Mouse (Mus musculus) gastrocnemius, adult 2 months (tissue): ENCODE measurements around the gene 2310022A10Rik. TPM values are rescaled to one million over a fixed set of nuclear protein-coding genes. Genes with fewer than 3 reads are reported as not detected.

Experiments
- DNase-seq: peaks from one replicate; pipeline ENCODE4 v3.0.0; 2022
- H3K27ac ChIP-seq: fragments of 200-600 bp; 2 replicates; pipeline ENCODE4 v1.8.1; 2022; ENCODE audit warnings: mild to moderate bottlenecking
- H3K4me3 ChIP-seq: fragments of 200-600 bp; 2 replicates; pipeline ENCODE4 v1.8.1; 2022; ENCODE audit warnings: mild to moderate bottlenecking, moderate library complexity
- CTCF ChIP-seq: fragments of 200-600 bp; IDR thresholded peaks from 2 replicates; pipeline ENCODE4 v1.8.1; 2022; ENCODE audit warnings: antibody characterized with exemption, mild to moderate bottlenecking, moderate library complexity
- intact Hi-C: fragments of 180-260 bp; cut with DNase I; formaldehyde crosslinking; loops from one replicate; pipeline ENCODE4 v1.15.1; 2025
- total RNA-seq, 2 experiments: library from RNA; stranded (reverse); gene quantifications; 2 replicates each; pipeline ENCODE4 v1.2.3; 2021

2310022A10Rik gene
- total RNA-seq, 2 experiments from 2014 or later, result 107 to 123 TPM

- TF ChIP-seq CTCF, result no peak
- DNase-seq, result peak; percentile 82
- intact Hi-C loops, result no loop called here
- Histone ChIP-seq H3K27ac (peak overlapping the region; percentile 84), H3K4me3 (peak overlapping the region; percentile 78)
Measured at GRCm38 (mm10) chr7:27542392-27543033, 10.5 kb upstream of the 2310022A10Rik start.

- intact Hi-C loops, result no loop called here
- DNase-seq, result no peak
- TF ChIP-seq CTCF, result no peak
- H3K27ac ChIP-seq, result peak overlapping the region; percentile 84
- H3K4me3 ChIP-seq, result peak overlapping the region; percentile 78
Measured at GRCm38 (mm10) chr7:27543065-27543464, 10.0 kb upstream of the 2310022A10Rik start.

DNA sequence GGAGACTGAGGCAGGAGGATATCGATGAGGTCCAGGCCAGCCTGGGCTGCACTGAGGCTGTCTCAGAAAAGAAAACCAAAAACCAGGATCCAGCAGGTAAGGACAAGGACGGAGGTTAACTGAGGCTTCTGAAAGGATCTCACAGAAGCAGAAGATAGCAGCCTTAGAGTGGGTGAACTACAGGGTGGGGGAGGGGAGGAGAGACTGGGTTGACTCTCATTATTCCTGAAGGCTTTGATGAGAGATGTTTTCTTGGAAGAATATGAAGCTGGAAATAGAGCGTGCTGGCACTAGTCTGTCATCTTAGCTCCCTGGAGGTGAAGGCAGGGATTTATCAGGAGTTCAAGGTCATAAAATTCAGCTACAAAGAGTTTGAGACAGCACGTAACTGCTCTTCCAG, 9.2 kb upstream of the 2310022A10Rik start:
- no peak for TF ChIP-seq CTCF
- Histone ChIP-seq H3K27ac (no peak overlapping the region; the same call in 1 of the 2 replicates), H3K4me3 (no peak overlapping the region)
- intact Hi-C loops, result no loop called here
- DNase-seq, result no peak

GRCm38 (mm10) chr7:27544675-27545370, 8.2 kb upstream of the 2310022A10Rik start:
- Histone ChIP-seq H3K4me3 (no peak overlapping the region), H3K27ac (no peak overlapping the region)
- intact Hi-C loops, result no loop called here
- no peak for DNase-seq
- no peak for TF ChIP-seq CTCF

- no peak for TF ChIP-seq CTCF
- Histone ChIP-seq H3K4me3 (no peak overlapping the region), H3K27ac (no peak overlapping the region)
- no peak for DNase-seq
- intact Hi-C loops, result no loop called here
Measured at GRCm38 (mm10) chr7:27549597-27549996, 3.4 kb upstream of the 2310022A10Rik start.

DNA sequence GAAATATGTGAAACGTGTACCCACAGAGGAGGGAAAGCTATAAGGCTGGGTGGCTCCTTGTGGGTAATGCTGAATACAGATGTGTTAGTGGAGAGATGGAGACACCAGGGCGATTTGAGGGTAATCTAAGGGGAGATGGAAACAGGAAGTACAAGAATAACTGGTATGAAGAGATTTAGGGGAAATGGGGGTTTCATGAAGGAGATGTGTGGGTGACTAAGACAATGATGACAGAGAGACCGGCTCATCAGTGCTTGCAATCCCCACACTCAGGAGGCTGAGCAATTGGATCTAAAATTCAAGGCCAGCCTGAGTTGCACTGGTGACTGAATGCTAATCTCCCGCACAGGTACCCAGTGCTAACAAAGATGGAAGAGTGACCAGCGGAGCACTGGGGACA, 963 bp upstream of the 2310022A10Rik start:
- peak overlapping the region; percentile 90 for H3K4me3 ChIP-seq
- intact Hi-C loops, result no loop called here

DNA sequence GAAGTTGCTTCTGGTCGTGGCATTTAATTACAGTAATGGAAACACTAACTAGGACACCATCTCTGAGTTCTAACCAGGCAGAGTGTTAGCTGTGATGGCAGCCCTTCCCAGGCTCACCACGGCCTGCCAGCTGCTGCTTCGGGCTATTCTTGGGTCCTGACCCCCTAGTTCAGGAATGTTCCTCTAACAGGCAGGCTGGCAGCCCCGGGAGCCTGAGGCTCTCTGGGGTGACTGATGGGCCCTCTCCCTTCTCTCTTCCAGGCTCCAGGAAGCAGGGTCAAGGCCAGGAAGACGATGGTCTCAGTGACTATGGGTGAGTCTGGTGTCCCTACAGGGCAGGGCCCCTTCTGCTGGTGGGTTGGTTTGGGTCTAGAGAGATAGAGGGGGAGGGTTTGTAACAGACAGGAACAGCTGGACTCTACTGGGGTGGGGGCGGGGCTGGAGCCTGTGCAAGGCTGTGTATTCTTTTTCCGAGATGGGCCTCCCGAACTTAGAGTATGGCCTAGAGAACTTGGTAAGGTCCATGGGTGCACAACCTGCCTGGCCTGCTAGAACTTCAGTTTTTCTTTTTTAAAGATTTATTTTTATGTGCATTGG, 7.4 kb downstream of the 2310022A10Rik start:
- DNase-seq, result peak; percentile 90
- TF ChIP-seq CTCF, result no peak
- H3K27ac ChIP-seq, result peak overlapping the region; percentile 97
- H3K4me3 ChIP-seq, result peak overlapping the region; percentile 72
- intact Hi-C loops, result loop anchor here (5.0 kb wide), 1 partner anchor 42 kb away; no protein-coding TSS in a partner anchor

More for the DNA sequence above, 963 bp upstream of the 2310022A10Rik start:
- TF ChIP-seq CTCF, result no peak
- peak overlapping the region; percentile 87; the same call in 1 of the 2 replicates for H3K27ac ChIP-seq
- DNase-seq, result no peak

DNA sequence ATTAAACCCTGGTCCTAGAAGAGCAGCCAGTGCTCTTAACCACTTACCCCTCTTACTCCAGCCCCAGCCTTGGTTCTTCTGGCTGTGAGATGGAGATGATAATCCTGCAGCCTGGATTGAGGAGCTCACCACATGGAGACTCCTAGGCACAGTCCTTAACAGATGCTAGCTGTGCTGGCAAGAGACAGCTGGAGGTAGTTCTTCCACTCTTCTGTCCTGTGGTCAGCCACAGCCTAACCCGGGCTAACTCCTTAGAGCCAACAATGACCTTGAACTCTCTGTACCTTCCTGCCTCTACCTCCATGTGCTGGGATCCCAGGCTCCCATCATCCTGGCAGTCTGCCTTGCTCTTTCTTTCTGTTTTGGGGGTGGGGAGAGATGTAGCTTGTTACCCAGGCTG, 7.9 kb downstream of the 2310022A10Rik start:
- no peak for DNase-seq
- Histone ChIP-seq H3K4me3 (peak overlapping the region; percentile 72), H3K27ac (peak overlapping the region; percentile 97)
- intact Hi-C loops, result loop anchor here (5.0 kb wide), 1 partner anchor 41 kb away; no protein-coding TSS in a partner anchor
- no peak for TF ChIP-seq CTCF

DNA sequence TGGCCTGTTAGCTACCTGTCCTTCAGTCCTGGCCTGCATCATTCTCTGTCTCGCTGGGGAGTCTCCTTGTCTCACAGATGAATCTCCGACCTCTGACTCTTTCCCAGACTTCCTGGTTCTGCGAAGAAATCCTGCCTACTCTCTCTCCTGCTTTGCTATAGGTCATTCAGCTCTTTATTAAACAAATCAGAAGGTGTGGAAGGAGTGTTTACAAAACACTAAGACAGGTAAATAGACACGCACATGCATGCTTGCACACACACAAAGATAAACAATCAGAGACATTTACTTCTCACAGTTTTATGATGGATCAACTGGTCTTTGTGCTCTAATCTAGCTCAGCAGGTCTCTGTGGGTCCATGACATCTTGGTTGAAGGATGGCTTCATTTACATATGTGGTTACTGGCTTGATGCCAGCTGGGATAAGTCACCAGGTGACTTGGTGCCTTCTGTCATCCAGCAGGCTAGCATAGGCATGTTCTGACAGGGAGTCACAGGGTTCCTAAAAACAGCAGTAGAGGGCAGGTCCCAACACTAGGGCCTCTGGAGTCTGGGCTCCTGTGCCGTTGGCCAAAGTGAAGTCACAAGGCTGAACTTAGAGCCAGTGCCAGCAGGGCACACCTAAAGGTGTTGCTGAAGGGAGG, 16.7 kb downstream of the 2310022A10Rik start:
- H3K27ac ChIP-seq, result no peak overlapping the region; the same call in 1 of the 2 replicates
- no peak for TF ChIP-seq CTCF
- no peak for DNase-seq

GRCm38 (mm10) chr7:27572133-27572532, 19.1 kb downstream of the 2310022A10Rik start:
- intact Hi-C loops, result no loop called here
- H3K27ac ChIP-seq, result no peak overlapping the region
- no peak for DNase-seq
- no peak for TF ChIP-seq CTCF
- H3K4me3 ChIP-seq, result no peak overlapping the region

More for the DNA sequence above, 16.7 kb downstream of the 2310022A10Rik start:
- intact Hi-C loops, result no loop called here
- no peak overlapping the region for H3K4me3 ChIP-seq

- Histone ChIP-seq H3K27ac (no peak overlapping the region), H3K4me3 (no peak overlapping the region)
- no peak for TF ChIP-seq CTCF
- intact Hi-C loops, result no loop called here
- DNase-seq, result no peak
Measured at GRCm38 (mm10) chr7:27574124-27574880, 21.3 kb downstream of the 2310022A10Rik start.

GRCm38 (mm10) chr7:27576914-27577313, 23.9 kb downstream of the 2310022A10Rik start:
- intact Hi-C loops, result loop anchor here (5.0 kb wide), 1 partner anchor 75 kb away; the partner anchor contains the start of gene Ttc9b
- Histone ChIP-seq H3K27ac (peak overlapping the region; percentile 8; the same call in 1 of the 2 replicates), H3K4me3 (no peak overlapping the region)
- peak; percentile 72 for TF ChIP-seq CTCF
- peak; percentile 66 for DNase-seq
